Mouse (Mus musculus) intestine, embryonic 14.5 days (tissue): ENCODE measurements around the gene Olfr1118. TPM values are rescaled to one million over a fixed set of nuclear protein-coding genes. Genes with fewer than 3 reads are reported as not detected.
"Not testable (repeated sequence)": the region's sequence is repeated elsewhere in the genome, so short reads cannot be mapped to it uniquely, and the experiment has no call there.

Source experiments
- ATAC-seq: fragments of 200-750 bp; cut with Nextera tagmentation; replicated peaks from 2 replicates; pipeline ENCODE4 v1.8.0; 2017; ENCODE audit warnings: low read depth, moderate number of reproducible peaks, moderate TSS enrichment, moderate library complexity; ENCODE audit not compliant: low FRiP score, low TSS enrichment
- DNase-seq: peaks from one replicate; pipeline ENCODE4 v3.0.0-alpha.2; 2018; ENCODE audit warnings: low spot score
- H3K27ac ChIP-seq: fragments of 300-500 bp; sonication (generic); 2 replicates; pipeline ENCODE4 v1.5.1; 2014; ENCODE audit warnings: low read depth, mild to moderate bottlenecking, control low read depth
- H3K27me3 ChIP-seq: fragments of 300-500 bp; sonication (generic); replicated peaks from 2 replicates; pipeline ENCODE4 v1.6.1; 2014; ENCODE audit warnings: low read length, control low read depth; ENCODE audit not compliant: control insufficient read depth, insufficient read depth
- H3K36me3 ChIP-seq: fragments of 300-500 bp; sonication (generic); 2 replicates; pipeline ENCODE4 v1.6.1; 2014; ENCODE audit warnings: low read length, control low read depth; ENCODE audit not compliant: control insufficient read depth, insufficient read depth
- H3K4me1 ChIP-seq: fragments of 300-500 bp; sonication (generic); replicated peaks from 2 replicates; pipeline ENCODE4 v1.6.1; 2014; ENCODE audit warnings: low read length, control low read depth, mixed read lengths; ENCODE audit not compliant: control insufficient read depth, insufficient read depth
- H3K4me2 ChIP-seq: fragments of 300-500 bp; sonication (generic); 2 replicates; pipeline ENCODE4 v1.6.1; 2014; ENCODE audit warnings: low read length
- H3K4me3 ChIP-seq: fragments of 300-500 bp; sonication (generic); 2 replicates; pipeline ENCODE4 v1.5.1; 2014; ENCODE audit warnings: low read depth, low read length, control low read depth, mixed read lengths
- H3K9ac ChIP-seq: fragments of 300-500 bp; sonication (generic); 2 replicates; pipeline ENCODE4 v1.6.1; 2014; ENCODE audit warnings: mild to moderate bottlenecking, low read length
- H3K9me3 ChIP-seq: fragments of 300-500 bp; sonication (generic); 2 replicates; pipeline ENCODE4 v1.6.1; 2016; ENCODE audit warnings: low read length, control low read depth; ENCODE audit not compliant: control insufficient read depth
- WGBS: fragments of 180-500 bp; shearing (Covaris S2); extraction: QIAGEN DNeasy Blood & Tissue Kit; methylation state at CpG from one replicate; pipeline ENCODE4 v1.1.7; 2014; 5-methylcytosine and 5-hydroxymethylcytosine counted together
- polyA plus RNA-seq: library from polyadenylated mRNA; unstranded; fragments of >200 nt; fragmentation: Nextera tagmentation; extraction: Ambion mirVana; gene quantifications from 2 replicates; pipeline ENCODE4 v1.2.1, GENCODE M21; 2014

Gene Olfr1118
- polyA plus RNA-seq, result not detected in 2 replicates

DNA sequence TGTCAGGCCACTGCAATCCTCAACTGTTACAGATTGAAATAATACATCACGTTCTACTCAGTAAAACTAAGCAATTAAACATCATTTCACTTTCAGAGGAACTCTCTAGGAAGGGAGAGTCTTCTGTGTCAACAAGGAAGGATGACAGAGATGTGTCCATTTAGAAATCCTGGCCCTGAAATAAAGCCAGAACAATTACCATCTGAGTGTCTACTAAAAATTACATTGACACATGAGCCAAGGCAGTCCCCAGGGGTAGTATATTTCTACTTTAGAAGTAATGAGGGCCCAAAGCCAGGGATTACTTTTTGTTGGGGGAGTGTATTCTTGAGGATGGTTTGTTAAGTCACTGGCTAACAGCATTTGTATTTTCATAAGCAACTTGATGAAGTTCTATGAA lies at the start of gene Olfr1118:
Olfr1118 (plus strand) TSS at position 301 of the 400 bp plus-strand sequence.
- H3K4me1 ChIP-seq, result no peaks in the 10 kb centered on the region
- DNase-seq, result no peak
- H3K4me3 ChIP-seq, result no peak within 1 kb of the TSS
- no peaks in the 10 kb centered on the region for H3K27me3 ChIP-seq
- no peak within 1 kb of the TSS for H3K9ac ChIP-seq
- no peaks in the 10 kb centered on the region for H3K9me3 ChIP-seq
- no peak within 1 kb of the TSS for H3K27ac ChIP-seq
- 65% methylated on average over 1 of the region's 1 CpGs for WGBS
- no peaks in the 10 kb centered on the region for H3K36me3 ChIP-seq
- no peak for ATAC-seq
- H3K4me2 ChIP-seq, result no peak within 1 kb of the TSS

DNA sequence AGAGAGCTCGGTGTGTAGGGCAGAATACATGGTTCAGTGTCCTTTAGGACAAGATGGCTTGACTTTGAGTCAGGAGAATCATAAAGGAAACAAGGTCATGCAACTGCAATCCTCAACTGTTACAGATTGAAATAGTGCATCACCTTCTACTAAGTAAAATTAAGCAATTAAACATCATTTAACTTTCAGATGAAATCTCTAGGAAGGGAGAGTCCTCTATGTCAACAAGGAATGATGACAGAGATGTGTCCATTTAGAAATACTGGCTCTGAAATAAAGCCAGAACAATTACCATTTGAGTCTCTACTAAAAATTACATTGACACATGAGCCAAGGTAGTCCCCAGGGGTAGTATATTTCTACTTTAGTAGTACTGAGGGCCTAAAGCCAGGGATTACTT lies 40.1 kb upstream of the Olfr1118 start, which contains the start of gene Olfr1116:
Olfr1116 (plus strand) TSS at position 301 of the 400 bp plus-strand sequence.
- no peaks in the 10 kb centered on the region for H3K36me3 ChIP-seq
- H3K4me2 ChIP-seq, result no peak within 1 kb of the TSS
- no peaks in the 10 kb centered on the region for H3K4me1 ChIP-seq
- no peak within 1 kb of the TSS for H3K9ac ChIP-seq
- 92% methylated on average over 1 of the region's 1 CpGs for WGBS
- no peak within 1 kb of the TSS for H3K27ac ChIP-seq
- no peak within 1 kb of the TSS for H3K4me3 ChIP-seq
- H3K9me3 ChIP-seq, result no peaks in the 10 kb centered on the region
- no peak for DNase-seq
- no peaks in the 10 kb centered on the region for H3K27me3 ChIP-seq
- ATAC-seq, result no peak

DNA sequence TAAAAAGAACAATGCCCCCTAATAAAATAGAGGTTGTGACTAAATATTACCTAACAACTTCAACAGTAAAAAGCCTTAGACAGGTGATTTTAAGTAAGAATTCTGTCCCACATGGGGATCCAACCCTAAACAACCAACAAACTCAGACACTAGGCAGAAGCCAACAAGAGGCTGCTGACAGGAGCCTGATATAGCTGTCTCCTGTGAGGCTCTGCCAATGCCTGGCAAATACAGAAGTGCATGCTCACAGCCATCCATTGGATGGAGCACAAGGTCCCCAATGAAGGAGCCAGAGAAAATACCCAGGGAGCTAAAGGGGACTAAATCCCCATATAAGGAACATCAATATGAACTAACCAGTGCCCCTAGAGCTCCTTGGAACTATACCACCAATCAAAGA lies 13.4 kb upstream of the Olfr1118 start:
- not testable (repeated sequence) for H3K4me3 ChIP-seq, H3K4me1 ChIP-seq, H3K27me3 ChIP-seq, DNase-seq, H3K36me3 ChIP-seq, H3K27ac ChIP-seq, H3K9ac ChIP-seq, H3K9me3 ChIP-seq, H3K4me2 ChIP-seq, ATAC-seq

DNA sequence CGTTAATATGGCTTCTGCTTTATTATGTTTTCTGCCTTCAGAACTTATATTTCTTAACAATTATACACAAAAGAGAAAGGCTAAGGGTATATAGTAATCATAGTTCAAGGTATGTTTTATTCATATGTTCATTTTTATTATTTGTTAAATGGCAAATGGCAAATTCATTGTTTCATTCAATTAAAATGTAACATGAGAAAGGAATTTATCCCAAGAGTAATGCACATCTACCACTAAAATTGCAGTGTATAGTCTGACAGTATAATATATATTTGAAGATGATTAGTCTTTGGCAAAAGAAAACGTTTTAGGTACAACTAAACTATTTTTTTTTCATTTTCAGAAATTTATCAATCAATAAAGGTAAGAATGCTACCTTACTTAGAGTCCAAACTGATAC lies 47.1 kb downstream of the Olfr1118 start, which contains the start of gene Olfr1120:
Olfr1120 (plus strand) TSS at position 301 of the 400 bp plus-strand sequence.
- Histone ChIP-seq H3K27me3 (no peaks in the 10 kb centered on the region), H3K9me3 (no peaks in the 10 kb centered on the region), H3K36me3 (no peaks in the 10 kb centered on the region), H3K4me2 (no peak within 1 kb of the TSS), H3K27ac (no peak within 1 kb of the TSS), H3K9ac (no peak within 1 kb of the TSS), H3K4me1 (no peaks in the 10 kb centered on the region), H3K4me3 (no peak within 1 kb of the TSS)
- DNase-seq (no peak), ATAC-seq (no peak)
- WGBS, result 53% methylated on average over 2 of the region's 2 CpGs

DNA sequence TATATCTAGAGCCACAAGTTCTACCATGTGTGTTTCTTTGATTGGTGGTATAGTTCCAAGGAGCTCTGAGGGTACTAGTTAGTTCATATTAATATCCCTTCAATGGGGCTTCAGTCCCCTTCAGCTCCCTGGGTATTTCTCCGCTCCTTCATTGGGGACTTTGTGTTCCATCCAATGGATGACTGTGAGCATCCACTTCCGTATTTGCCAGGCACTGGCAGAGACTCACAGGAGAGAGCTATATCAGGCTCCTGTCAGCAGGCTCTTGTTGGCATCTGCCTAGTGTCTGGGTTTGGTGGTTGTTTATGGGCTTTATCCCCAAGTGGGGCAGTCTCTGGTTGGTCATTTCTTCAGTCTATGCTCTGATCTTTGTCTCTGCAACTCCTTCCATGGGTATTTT lies 52.7 kb downstream of the Olfr1118 start:
- not testable (repeated sequence) for H3K4me3 ChIP-seq, H3K36me3 ChIP-seq, H3K4me1 ChIP-seq, ATAC-seq, H3K27ac ChIP-seq, DNase-seq, H3K27me3 ChIP-seq, H3K9ac ChIP-seq, H3K4me2 ChIP-seq, H3K9me3 ChIP-seq
- WGBS, result 95% methylated on average over 2 of the region's 2 CpGs

Other genes with a start within 250 kb of the Olfr1118 start
- gene Olfr1107, start 231.8 kb upstream of the Olfr1118 start, polyA plus RNA-seq, result not detected in 2 replicates
- gene Olfr1109, start 211.6 kb upstream of the Olfr1118 start, polyA plus RNA-seq, result not detected in 2 replicates
- not detected in 2 replicates for gene Olfr259, start 193.0 kb upstream of the Olfr1118 start, polyA plus RNA-seq
- gene Olfr1110, start 167.3 kb upstream of the Olfr1118 start, polyA plus RNA-seq, result not detected in 2 replicates
- gene Olfr1111, start 155.0 kb upstream of the Olfr1118 start, polyA plus RNA-seq, result not detected in 2 replicates
- not detected in 2 replicates for gene Olfr1112, start 119.8 kb upstream of the Olfr1118 start, polyA plus RNA-seq
- not detected in 2 replicates for gene Olfr1113, start 98.6 kb upstream of the Olfr1118 start, polyA plus RNA-seq
- gene Olfr1115, start 59.6 kb upstream of the Olfr1118 start, polyA plus RNA-seq, result not detected in 2 replicates
- gene Olfr1116, start 40.0 kb upstream of the Olfr1118 start, polyA plus RNA-seq, result not detected in 2 replicates
- not detected in 2 replicates for gene Olfr1120, start 47.2 kb downstream of the Olfr1118 start, polyA plus RNA-seq
- not detected in 2 replicates for gene Olfr1121, start 62.3 kb downstream of the Olfr1118 start, polyA plus RNA-seq
- gene Olfr1122, start 78.3 kb downstream of the Olfr1118 start, polyA plus RNA-seq, result not detected in 2 replicates
- not detected in 2 replicates for gene Olfr1123, start 109.1 kb downstream of the Olfr1118 start, polyA plus RNA-seq
- 0.07 TPM in 1 of 2 replicates, not detected in the other for gene Olfr1124, start 122.7 kb downstream of the Olfr1118 start, polyA plus RNA-seq
- not detected in 2 replicates for gene Olfr1126, start 146.4 kb downstream of the Olfr1118 start, polyA plus RNA-seq
- not detected in 2 replicates for gene Pramel7, start 189.5 kb downstream of the Olfr1118 start, polyA plus RNA-seq
- gene Pramel6, start 199.0 kb downstream of the Olfr1118 start, polyA plus RNA-seq, result not detected in 2 replicates
- gene Olfr153, start 224.2 kb downstream of the Olfr1118 start, polyA plus RNA-seq, result not detected in 2 replicates
- gene Olfr1128, start 238.0 kb downstream of the Olfr1118 start, polyA plus RNA-seq, result not detected in 2 replicates